Mouse (Mus musculus) forebrain, embryonic 16.5 days (tissue): Measurements from ENCODE around the gene 2310039H08Rik. TPM values are rescaled to one million over a fixed set of nuclear protein-coding genes. Genes with fewer than 3 reads are reported as not detected.

Experiments
- ATAC-seq: fragments of 200-750 bp; cut with Nextera tagmentation; 2 replicates; pipeline ENCODE4 v1.8.0; 2017; ENCODE audit warnings: mild to moderate bottlenecking, moderate library complexity
- H3K27ac ChIP-seq: fragments of 300-500 bp; sonication (generic); 2 replicates; pipeline ENCODE4 v1.5.1; 2014; ENCODE audit warnings: low read length, control low read depth
- H3K27me3 ChIP-seq: fragments of 300-500 bp; sonication (generic); replicated peaks from 2 replicates; pipeline ENCODE4 v1.6.1; 2014; ENCODE audit warnings: low read length; ENCODE audit not compliant: control insufficient read depth, insufficient read depth
- H3K36me3 ChIP-seq: fragments of 300-500 bp; sonication (generic); 2 replicates; pipeline ENCODE4 v1.6.1; 2014; ENCODE audit not compliant: control insufficient read depth, insufficient read depth
- H3K4me1 ChIP-seq: fragments of 300-500 bp; sonication (generic); replicated peaks from 2 replicates; pipeline ENCODE4 v1.6.1; 2014; ENCODE audit warnings: low read length; ENCODE audit not compliant: control insufficient read depth, insufficient read depth
- H3K4me2 ChIP-seq: fragments of 300-500 bp; sonication (generic); 2 replicates; pipeline ENCODE4 v1.6.1; 2014; ENCODE audit warnings: mild to moderate bottlenecking, low read length, control low read depth
- H3K4me3 ChIP-seq: fragments of 300-500 bp; sonication (generic); replicated peaks from 2 replicates; pipeline ENCODE4 v1.5.1; 2014; ENCODE audit warnings: mild to moderate bottlenecking, low read length, control low read depth
- H3K9ac ChIP-seq: fragments of 300-500 bp; sonication (generic); replicated peaks from 2 replicates; pipeline ENCODE4 v1.6.1; 2014; ENCODE audit warnings: low read depth, low read length, control low read depth
- H3K9me3 ChIP-seq: fragments of 300-500 bp; sonication (generic); 2 replicates; pipeline ENCODE4 v1.6.1; 2016; ENCODE audit warnings: low read length; ENCODE audit not compliant: control insufficient read depth
- WGBS: fragments of 180-500 bp; shearing (Covaris S2); extraction: QIAGEN DNeasy Blood & Tissue Kit; methylation state at CpG from one replicate; pipeline ENCODE4 v1.1.7; 2014; 5-methylcytosine and 5-hydroxymethylcytosine counted together
- polyA plus RNA-seq: library from polyadenylated mRNA; unstranded; fragments of >200 nt; fragmentation: Nextera tagmentation; extraction: Ambion mirVana; gene quantifications from 2 replicates; pipeline ENCODE4 v1.2.1, GENCODE M21; 2015

Gene 2310039H08Rik
- 52.8 and 56.0 TPM in 2 replicates for polyA plus RNA-seq

- under 1% methylated on average over 49 of the region's 50 CpGs for WGBS
- Histone ChIP-seq H3K9ac (peak within 1 kb of the TSS; percentile 86), H3K4me2 (peak within 1 kb of the TSS; percentile 95), H3K4me1 (peaks cover 21% of the 10 kb centered on the region), H3K27ac (peak within 1 kb of the TSS; percentile 79), H3K27me3 (no peaks in the 10 kb centered on the region), H3K9me3 (no peaks in the 10 kb centered on the region), H3K36me3 (peaks cover 16% of the 10 kb centered on the region), H3K4me3 (peak within 1 kb of the TSS; percentile 91)
- ATAC-seq, result peak; percentile 93
These were observed at the start of gene 2310039H08Rik for GRCm38 (mm10) chr17:46772404-46773277. Gene 2310039H08Rik (plus strand): TSS chr17:46772635.

GRCm38 (mm10) chr17:46724477-46725084 lies 47.9 kb upstream of the 2310039H08Rik start:
- 83% methylated on average over 15 of the region's 20 CpGs for WGBS
- Histone ChIP-seq H3K4me3 (no peak overlapping the region), H3K27me3 (0 out of 2 replicates have a peak, but pooled peaks cover 3% of the 10 kb centered on the region), H3K27ac (no peak overlapping the region), H3K9me3 (no peaks in the 10 kb centered on the region), H3K4me2 (no peak overlapping the region), H3K4me1 (no peaks in the 10 kb centered on the region; the same call in 1 of the 2 replicates), H3K36me3 (peaks cover 4% of the 10 kb centered on the region; the same call in 1 of the 2 replicates), H3K9ac (no peak overlapping the region)
- ATAC-seq, result no peak

GRCm38 (mm10) chr17:46725273-46725672 lies 47.2 kb upstream of the 2310039H08Rik start:
- H3K9me3 ChIP-seq, result no peaks in the 10 kb centered on the region
- no peak overlapping the region for H3K4me2 ChIP-seq
- no peak overlapping the region for H3K9ac ChIP-seq
- no peaks in the 10 kb centered on the region; the same call in 1 of the 2 replicates for H3K4me1 ChIP-seq
- ATAC-seq, result 0 out of 2 replicates have a peak, but pooled peaks have one; percentile 4
- H3K27me3 ChIP-seq, result 0 out of 2 replicates have a peak, but pooled peaks cover 3% of the 10 kb centered on the region
- H3K4me3 ChIP-seq, result no peak overlapping the region
- H3K27ac ChIP-seq, result no peak overlapping the region
- 46% methylated on average over 9 of the region's 9 CpGs for WGBS
- H3K36me3 ChIP-seq, result peaks cover 4% of the 10 kb centered on the region; the same call in 1 of the 2 replicates

- Histone ChIP-seq H3K27ac (no peak overlapping the region), H3K27me3 (0 out of 2 replicates have a peak, but pooled peaks cover 3% of the 10 kb centered on the region), H3K4me2 (no peak overlapping the region), H3K9ac (no peak overlapping the region), H3K36me3 (peaks cover 4% of the 10 kb centered on the region; the same call in 1 of the 2 replicates), H3K9me3 (no peaks in the 10 kb centered on the region), H3K4me3 (no peak overlapping the region), H3K4me1 (no peaks in the 10 kb centered on the region; the same call in 1 of the 2 replicates)
- ATAC-seq, result no peak
- 94% methylated on average over 26 of the region's 26 CpGs for WGBS
These were observed 46.4 kb upstream of the 2310039H08Rik start for GRCm38 (mm10) chr17:46725731-46726645.

GRCm38 (mm10) chr17:46727271-46727670 lies 45.2 kb upstream of the 2310039H08Rik start:
- Histone ChIP-seq H3K4me3 (no peak overlapping the region), H3K9ac (no peak overlapping the region), H3K9me3 (no peaks in the 10 kb centered on the region), H3K4me2 (no peak overlapping the region), H3K36me3 (no peaks in the 10 kb centered on the region; the same call in 1 of the 2 replicates), H3K27me3 (0 out of 2 replicates have a peak, but pooled peaks cover 3% of the 10 kb centered on the region), H3K4me1 (no peaks in the 10 kb centered on the region; the same call in 1 of the 2 replicates), H3K27ac (no peak overlapping the region)
- no peak for ATAC-seq
- WGBS, result 93% methylated on average over 11 of the region's 11 CpGs

GRCm38 (mm10) chr17:46728021-46728420 lies 44.4 kb upstream of the 2310039H08Rik start:
- H3K27me3 ChIP-seq, result 0 out of 2 replicates have a peak, but pooled peaks cover 3% of the 10 kb centered on the region
- WGBS, result 40% methylated on average over 6 of the region's 6 CpGs
- no peak for ATAC-seq
- no peak overlapping the region for H3K4me3 ChIP-seq
- H3K36me3 ChIP-seq, result no peaks in the 10 kb centered on the region; the same call in 1 of the 2 replicates
- H3K4me1 ChIP-seq, result no peaks in the 10 kb centered on the region; the same call in 1 of the 2 replicates
- no peak overlapping the region for H3K4me2 ChIP-seq
- no peak overlapping the region for H3K9ac ChIP-seq
- H3K27ac ChIP-seq, result no peak overlapping the region
- no peaks in the 10 kb centered on the region for H3K9me3 ChIP-seq

- no peak overlapping the region for H3K4me2 ChIP-seq
- H3K9ac ChIP-seq, result no peak overlapping the region; the same call in 1 of the 2 replicates
- no peak overlapping the region for H3K4me3 ChIP-seq
- H3K4me1 ChIP-seq, result no peaks in the 10 kb centered on the region; the same call in 1 of the 2 replicates
- 49% methylated on average over 11 of the region's 11 CpGs for WGBS
- no peak for ATAC-seq
- 0 out of 2 replicates have a peak, but pooled peaks cover 3% of the 10 kb centered on the region for H3K27me3 ChIP-seq
- H3K27ac ChIP-seq, result no peak overlapping the region
- H3K9me3 ChIP-seq, result no peaks in the 10 kb centered on the region
- H3K36me3 ChIP-seq, result no peaks in the 10 kb centered on the region; the same call in 1 of the 2 replicates
These were observed 43.9 kb upstream of the 2310039H08Rik start for GRCm38 (mm10) chr17:46728496-46728895.

- H3K4me3 ChIP-seq, result no peak within 1 kb of the TSS
- no peak within 1 kb of the TSS; the same call in 1 of the 2 replicates for H3K9ac ChIP-seq
- no peaks in the 10 kb centered on the region for H3K9me3 ChIP-seq
- H3K27ac ChIP-seq, result no peak within 1 kb of the TSS
- H3K4me1 ChIP-seq, result no peaks in the 10 kb centered on the region; the same call in 1 of the 2 replicates
- H3K4me2 ChIP-seq, result no peak within 1 kb of the TSS
- H3K36me3 ChIP-seq, result no peaks in the 10 kb centered on the region
- 15% methylated on average over 24 of the region's 24 CpGs for WGBS
- 0 out of 2 replicates have a peak, but pooled peaks cover 3% of the 10 kb centered on the region for H3K27me3 ChIP-seq
- no peak for ATAC-seq
These were observed 43.5 kb upstream of the 2310039H08Rik start, which contains the start of gene Gnmt for GRCm38 (mm10) chr17:46728904-46729318. Gene Gnmt (minus strand): TSS chr17:46729168.
